Mouse (Mus musculus) hindbrain, postnatal 0 days (tissue): ENCODE measurements at regions not wholly inside any gene's neighbourhood (a gene's known extent, or its start where the extent isn't known, plus 50 kb on each side); places are given as distances from the start of the nearest gene placed in this dataset.

Experiments used
- ATAC-seq: fragments of 200-750 bp; cut with Nextera tagmentation; 2 replicates; pipeline ENCODE4 v1.8.0; 2017; ENCODE audit warnings: mild to moderate bottlenecking, moderate TSS enrichment, moderate library complexity
- DNase-seq: peaks from one replicate; pipeline ENCODE4 v3.0.0-alpha.2; 2015; ENCODE audit warnings: low spot score
- H3K27ac ChIP-seq: fragments of 300-500 bp; sonication (generic); 2 replicates; pipeline ENCODE4 v1.5.1; 2014; ENCODE audit warnings: mild to moderate bottlenecking
- H3K27me3 ChIP-seq: fragments of 300-500 bp; sonication (generic); 2 replicates; pipeline ENCODE4 v1.6.1; 2014; ENCODE audit warnings: low read length, mixed read lengths; ENCODE audit not compliant: insufficient read depth
- H3K36me3 ChIP-seq: fragments of 300-500 bp; sonication (generic); 2 replicates; pipeline ENCODE4 v1.6.1; 2014; ENCODE audit warnings: low read length, mixed read lengths; ENCODE audit not compliant: insufficient read depth
- H3K4me1 ChIP-seq: fragments of 300-500 bp; sonication (generic); 2 replicates; pipeline ENCODE4 v1.6.1; 2014; ENCODE audit warnings: antibody characterized with exemption, low read length, mixed read lengths; ENCODE audit not compliant: insufficient read depth
- H3K4me2 ChIP-seq: fragments of 300-500 bp; sonication (generic); 2 replicates; pipeline ENCODE4 v1.6.1; 2014; ENCODE audit warnings: low read depth, mild to moderate bottlenecking, low read length, moderate library complexity, mixed read lengths
- H3K4me3 ChIP-seq: fragments of 300-500 bp; sonication (generic); 2 replicates; pipeline ENCODE4 v1.5.1; 2014; ENCODE audit warnings: low read length
- H3K9ac ChIP-seq: fragments of 300-500 bp; sonication (generic); replicated peaks from 2 replicates; pipeline ENCODE4 v1.6.1; 2014; ENCODE audit warnings: mild to moderate bottlenecking, low read length, moderate library complexity, mixed read lengths
- H3K9me3 ChIP-seq: fragments of 300-500 bp; sonication (generic); 2 replicates; pipeline ENCODE4 v1.6.1; 2016; ENCODE audit warnings: low read length, mixed read lengths
- CTCF ChIP-seq: IDR thresholded peaks from 2 replicates; pipeline ENCODE4 v1.5.1; 2016; ENCODE audit warnings: antibody characterized with exemption, control low read depth, low read depth
- WGBS: fragments of 180-500 bp; shearing (Covaris S2); extraction: QIAGEN DNeasy Blood & Tissue Kit; methylation state at CpG from one replicate; pipeline ENCODE4 v1.1.7; 2014; 5-methylcytosine and 5-hydroxymethylcytosine counted together

DNA sequence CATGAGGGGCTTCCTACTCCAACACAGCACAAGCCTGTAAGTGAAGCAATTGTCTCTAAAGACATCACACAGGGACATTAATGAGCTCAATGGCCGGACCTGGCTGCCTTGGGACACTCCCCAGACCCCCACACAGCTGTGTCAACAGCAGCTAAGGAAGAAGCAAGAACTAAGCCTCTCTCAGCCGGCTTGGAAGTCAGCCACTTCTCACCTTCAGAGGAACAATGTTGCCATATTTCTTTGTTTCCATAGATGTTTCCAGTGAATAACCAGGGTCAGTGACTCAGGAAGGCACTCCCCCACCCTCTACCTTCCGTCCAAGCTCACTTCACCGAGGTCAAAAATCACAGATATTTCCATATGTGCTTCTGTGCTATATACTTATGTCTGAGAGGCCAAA, 157.0 kb downstream of the Tomm20 start:
- TF ChIP-seq CTCF, result no peak
- 56% methylated on average over 4 of the region's 4 CpGs for WGBS
- H3K27me3 ChIP-seq, result no peaks in the 10 kb centered on the region

DNA sequence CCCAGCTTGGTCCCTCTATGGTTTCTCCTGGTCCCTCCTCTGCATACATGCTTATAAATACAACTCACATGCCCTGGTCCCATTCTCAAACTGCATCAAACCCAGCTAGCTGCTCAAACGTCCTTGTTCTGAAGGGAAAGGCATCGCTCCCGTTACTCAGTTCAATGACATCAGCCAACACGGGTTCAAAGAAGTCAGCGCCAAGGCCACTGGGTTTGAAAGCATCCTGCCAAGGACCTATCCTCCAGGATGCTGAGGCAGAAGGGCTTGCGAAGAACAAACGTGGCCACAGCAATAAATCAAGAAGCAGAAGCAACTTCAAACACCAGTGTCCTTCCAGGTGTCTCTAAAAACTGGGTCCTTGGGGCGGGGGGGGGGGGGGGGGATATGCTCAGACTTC, 158.2 kb downstream of the Tomm20 start:
- Histone ChIP-seq H3K4me3 (no peak overlapping the region), H3K27ac (no peak overlapping the region), H3K36me3 (no peaks in the 10 kb centered on the region), H3K4me2 (no peak overlapping the region), H3K9me3 (no peaks in the 10 kb centered on the region), H3K4me1 (no peaks in the 10 kb centered on the region), H3K9ac (no peak overlapping the region), H3K27me3 (no peaks in the 10 kb centered on the region)
- DNase-seq, result no peak
- no peak for TF ChIP-seq CTCF
- ATAC-seq, result no peak
- WGBS, result 82% methylated on average over 8 of the region's 8 CpGs

More for the DNA sequence above, 157.0 kb downstream of the Tomm20 start:
- H3K4me3 ChIP-seq, result no peak overlapping the region
- no peaks in the 10 kb centered on the region for H3K36me3 ChIP-seq
- ATAC-seq (no peak), DNase-seq (no peak)
- H3K4me1 ChIP-seq, result no peaks in the 10 kb centered on the region
- no peaks in the 10 kb centered on the region for H3K9me3 ChIP-seq
- H3K27ac ChIP-seq, result no peak overlapping the region; the same call in 1 of the 2 replicates
- no peak overlapping the region for H3K4me2 ChIP-seq
- H3K9ac ChIP-seq, result no peak overlapping the region

DNA sequence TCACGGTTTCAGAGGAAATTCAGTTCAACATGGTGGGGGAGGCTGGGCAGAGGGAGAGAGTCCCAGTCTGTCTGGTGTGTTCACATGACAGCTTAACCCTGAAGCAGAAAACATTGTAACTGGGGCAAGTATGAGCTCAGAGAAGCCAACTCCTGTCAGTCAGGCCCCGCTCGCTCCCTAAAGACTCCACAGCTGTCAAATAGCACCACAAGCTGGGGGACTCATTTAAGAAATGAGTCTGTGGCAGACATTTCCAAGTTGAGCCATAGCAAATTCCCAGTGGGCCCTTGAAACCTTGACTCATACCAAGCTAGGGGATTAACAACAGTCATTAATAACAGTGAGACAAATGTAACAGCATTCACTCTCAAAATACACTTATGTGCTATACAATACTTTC, 160.4 kb downstream of the Tomm20 start:
- Histone ChIP-seq H3K9me3 (no peaks in the 10 kb centered on the region), H3K4me2 (no peak overlapping the region), H3K27ac (no peak overlapping the region), H3K9ac (no peak overlapping the region), H3K27me3 (no peaks in the 10 kb centered on the region), H3K4me3 (no peak overlapping the region), H3K4me1 (no peaks in the 10 kb centered on the region), H3K36me3 (no peaks in the 10 kb centered on the region)
- no peak for TF ChIP-seq CTCF
- no peak for DNase-seq
- 66% methylated on average over 3 of the region's 3 CpGs for whole genome bisulfite sequencing
- no peak for ATAC-seq

DNA sequence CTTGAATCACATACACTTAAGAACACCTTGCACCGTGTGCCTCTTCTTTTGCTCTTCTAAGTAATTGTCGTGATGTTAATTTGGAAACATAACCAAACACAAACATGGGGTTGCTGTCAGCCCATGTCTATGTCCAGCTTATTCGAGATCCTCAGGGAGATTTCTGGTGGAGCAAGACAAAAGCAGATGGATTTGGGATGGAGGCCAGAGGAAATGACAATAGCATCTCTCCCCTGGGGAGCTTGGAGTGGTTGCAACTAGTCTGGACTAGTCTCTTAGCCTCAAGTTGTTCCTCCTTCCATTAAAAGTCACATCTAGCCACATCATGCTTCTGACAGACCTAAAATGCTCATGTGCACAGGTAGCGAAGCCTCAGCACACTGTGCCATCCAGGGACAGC, 161.0 kb downstream of the Tomm20 start:
- Histone ChIP-seq H3K4me3 (no peak overlapping the region), H3K4me2 (no peak overlapping the region), H3K4me1 (no peaks in the 10 kb centered on the region), H3K36me3 (no peaks in the 10 kb centered on the region), H3K27me3 (no peaks in the 10 kb centered on the region), H3K9ac (no peak overlapping the region), H3K27ac (no peak overlapping the region), H3K9me3 (no peaks in the 10 kb centered on the region)
- ATAC-seq, result no peak
- DNase-seq, result no peak
- 64% methylated on average over 4 of the region's 4 CpGs for WGBS
- no peak for TF ChIP-seq CTCF

DNA sequence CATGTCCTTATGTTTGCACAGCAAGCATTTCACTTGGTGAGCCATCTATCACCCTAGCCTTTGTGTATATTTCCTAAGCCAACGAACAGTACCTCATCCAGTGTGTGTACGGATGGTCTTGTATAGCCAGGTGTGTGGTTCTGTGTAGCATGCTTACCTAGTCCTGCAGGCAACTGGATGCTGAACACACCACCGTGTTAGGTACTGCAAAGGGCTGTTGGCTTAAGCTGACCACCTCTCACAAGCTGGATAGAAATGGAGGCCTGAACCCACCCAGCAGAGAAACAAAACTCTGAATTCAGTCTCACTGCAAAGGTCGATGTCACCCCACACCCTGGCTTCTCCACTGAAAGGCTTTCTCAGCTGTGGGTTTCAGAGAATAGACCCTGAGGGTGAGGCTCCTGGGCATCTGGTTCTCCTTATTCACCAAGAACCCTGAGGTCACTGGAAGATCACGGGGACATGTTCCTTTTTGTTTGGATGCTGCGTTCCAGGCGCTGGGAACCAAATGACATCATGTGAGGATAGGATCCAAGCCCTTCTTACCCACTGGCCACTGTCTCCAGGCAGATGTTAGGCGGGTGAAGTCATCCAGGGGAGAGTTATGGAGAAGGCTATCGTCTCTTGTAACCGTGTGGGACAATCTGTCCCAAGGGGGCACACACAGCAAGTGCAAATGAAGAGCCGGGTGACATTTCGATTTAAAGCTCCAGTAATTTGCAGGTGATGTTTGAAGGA, 161.8 kb downstream of the Tomm20 start:
- H3K9ac ChIP-seq, result no peak overlapping the region
- no peaks in the 10 kb centered on the region for H3K9me3 ChIP-seq
- H3K36me3 ChIP-seq, result no peaks in the 10 kb centered on the region
- TF ChIP-seq CTCF, result no peak
- H3K27me3 ChIP-seq, result no peaks in the 10 kb centered on the region
- no peak overlapping the region for H3K27ac ChIP-seq
- no peak for DNase-seq
- 72% methylated on average over 12 of the region's 12 CpGs for WGBS
- ATAC-seq, result no peak
- no peak overlapping the region for H3K4me2 ChIP-seq
- no peak overlapping the region for H3K4me3 ChIP-seq
- H3K4me1 ChIP-seq, result no peaks in the 10 kb centered on the region

DNA sequence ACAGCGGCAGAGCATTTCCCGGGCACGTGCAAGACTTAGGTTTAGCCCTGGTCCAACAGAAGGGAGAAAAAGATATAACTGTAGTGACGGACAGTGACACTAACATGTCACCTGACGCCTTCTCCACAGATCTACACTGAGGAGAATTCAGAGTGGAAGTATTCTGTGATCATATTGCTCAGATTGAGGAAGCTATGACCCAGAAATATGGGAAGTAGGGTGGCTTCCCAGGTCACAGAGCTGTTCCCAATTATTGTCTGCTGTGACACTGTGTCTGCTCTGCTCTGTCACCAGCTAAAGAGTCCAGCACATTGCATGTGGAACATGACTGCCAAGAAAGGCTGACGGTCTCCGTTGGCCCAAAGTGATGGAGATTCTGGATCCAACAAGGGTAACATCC, 167.0 kb downstream of the Tomm20 start:
- Histone ChIP-seq H3K27ac (no peak overlapping the region), H3K4me3 (no peak overlapping the region), H3K9me3 (no peaks in the 10 kb centered on the region), H3K4me1 (no peaks in the 10 kb centered on the region), H3K27me3 (no peaks in the 10 kb centered on the region), H3K9ac (no peak overlapping the region), H3K36me3 (no peaks in the 10 kb centered on the region), H3K4me2 (no peak overlapping the region)
- TF ChIP-seq CTCF, result no peak
- ATAC-seq, result no peak
- whole genome bisulfite sequencing, result 82% methylated on average over 7 of the region's 7 CpGs
- DNase-seq, result no peak

DNA sequence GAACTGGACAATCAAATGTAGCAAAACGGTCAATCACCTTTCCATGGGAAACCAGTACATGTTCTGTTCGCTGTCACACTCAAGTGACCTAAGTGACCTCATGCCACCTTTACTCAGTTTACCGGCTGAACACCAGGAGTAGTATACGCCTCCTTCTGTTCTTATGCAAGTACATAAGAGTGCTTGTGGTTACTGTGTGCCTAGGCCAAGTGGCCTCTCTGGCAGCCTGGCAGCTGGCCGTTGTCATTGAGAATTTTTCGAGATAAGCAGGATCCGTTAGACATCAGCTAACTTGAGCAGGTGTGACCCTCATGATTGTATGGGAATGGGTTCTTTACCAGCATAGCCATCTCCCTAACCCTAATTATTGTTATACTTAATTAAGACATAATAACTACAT, 167.5 kb downstream of the Tomm20 start:
- no peak overlapping the region for H3K4me3 ChIP-seq
- no peak overlapping the region for H3K9ac ChIP-seq
- no peaks in the 10 kb centered on the region for H3K27me3 ChIP-seq
- H3K9me3 ChIP-seq, result no peaks in the 10 kb centered on the region
- no peak for ATAC-seq
- DNase-seq, result no peak
- H3K4me1 ChIP-seq, result no peaks in the 10 kb centered on the region
- H3K4me2 ChIP-seq, result no peak overlapping the region
- H3K27ac ChIP-seq, result no peak overlapping the region
- 95% methylated on average over 7 of the region's 7 CpGs for WGBS
- no peaks in the 10 kb centered on the region for H3K36me3 ChIP-seq
- TF ChIP-seq CTCF, result no peak
